Mouse (Mus musculus): ENCODE measurements around the gene Gabarapl1. TPM values are rescaled to one million over a fixed set of nuclear protein-coding genes. Genes with fewer than 3 reads are reported as not detected.

Gene Gabarapl1
- polyA plus RNA-seq, 1 experiment from 2014 or later = 185 TPM

DNA sequence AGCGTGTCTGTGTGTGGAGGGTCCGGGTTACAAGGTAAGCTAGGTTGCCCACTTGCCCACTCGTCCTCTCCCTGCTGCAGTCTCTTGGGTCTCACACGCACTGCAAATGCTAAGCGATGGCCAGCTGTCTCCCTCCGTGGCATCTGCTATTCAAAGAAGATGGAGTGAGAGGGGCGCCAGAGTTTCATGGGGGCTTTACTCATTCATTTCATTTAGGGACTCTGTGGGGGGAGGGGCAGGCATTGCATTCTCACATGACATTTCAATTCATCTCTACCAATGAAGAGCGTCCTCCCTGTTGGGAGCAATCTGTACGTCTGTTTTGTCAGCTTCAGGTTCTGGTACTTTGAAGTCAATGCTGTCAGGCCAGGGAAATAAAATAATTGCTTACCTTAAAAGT is 9.0 kb downstream of the Gabarapl1 start:
- no peak overlapping the region for H3K4me3 ChIP-seq
- H3K9ac ChIP-seq = 0 out of 2 replicates have a peak overlapping the region, but pooled peaks have one; percentile 26
- H3K36me3 ChIP-seq = peaks cover 55% of the 10 kb centered on the region
- no peaks in the 10 kb centered on the region for H3K9me3 ChIP-seq
- H3K4me2 ChIP-seq = no peak overlapping the region
- ATAC-seq (ENCODE audit: low read depth) = no peak
- no peak overlapping the region for H3K27ac ChIP-seq (replicated peaks)
- WGBS = 55% methylated on average over 9 of the region's 9 CpGs
- H3K4me1 ChIP-seq (replicated peaks) = peaks cover 16% of the 10 kb centered on the region
- H3K27me3 ChIP-seq = no peaks in the 10 kb centered on the region

GRCm38 (mm10) chr6:129542540-129542939 is 9.6 kb downstream of the Gabarapl1 start:
- H3K9ac ChIP-seq = no peak overlapping the region
- H3K9me3 ChIP-seq = no peaks in the 10 kb centered on the region
- WGBS = 96% methylated on average over 3 of the region's 3 CpGs
- no peak for ATAC-seq (ENCODE audit: low read depth)
- H3K4me1 ChIP-seq (replicated peaks) = peaks cover 14% of the 10 kb centered on the region; the same call in 1 of the 2 replicates
- H3K4me3 ChIP-seq = no peak overlapping the region
- H3K36me3 ChIP-seq = peaks cover 51% of the 10 kb centered on the region
- H3K4me2 ChIP-seq = no peak overlapping the region
- no peak overlapping the region for H3K27ac ChIP-seq (replicated peaks)
- no peaks in the 10 kb centered on the region for H3K27me3 ChIP-seq

GRCm38 (mm10) chr6:129543709-129544606 is 11.0 kb downstream of the Gabarapl1 start:
- ATAC-seq (ENCODE audit: low read depth) = peak; percentile 84
- Histone ChIP-seq H3K27ac (replicated peaks) (peak overlapping the region; percentile 38; the same call in 1 of the 2 replicates), H3K4me2 (no peak overlapping the region), H3K27me3 (no peaks in the 10 kb centered on the region), H3K9me3 (no peaks in the 10 kb centered on the region), H3K4me3 (no peak overlapping the region), H3K4me1 (replicated peaks) (peaks cover 14% of the 10 kb centered on the region; the same call in 1 of the 2 replicates), H3K9ac (0 out of 2 replicates have a peak overlapping the region, but pooled peaks have one; percentile 17), H3K36me3 (peaks cover 37% of the 10 kb centered on the region)
- 50% methylated on average over 6 of the region's 6 CpGs for WGBS

GRCm38 (mm10) chr6:129547277-129547676 is 14.3 kb downstream of the Gabarapl1 start:
- H3K36me3 ChIP-seq = 0 out of 2 replicates have a peak, but pooled peaks cover 5% of the 10 kb centered on the region
- 86% methylated on average over 2 of the region's 2 CpGs for WGBS
- H3K4me2 ChIP-seq = no peak overlapping the region
- no peaks in the 10 kb centered on the region for H3K27me3 ChIP-seq
- no peak for ATAC-seq (ENCODE audit: low read depth)
- H3K4me3 ChIP-seq = no peak overlapping the region
- peaks cover 10% of the 10 kb centered on the region; the same call in 1 of the 2 replicates for H3K4me1 ChIP-seq (replicated peaks)
- H3K27ac ChIP-seq (replicated peaks) = no peak overlapping the region
- H3K9ac ChIP-seq = no peak overlapping the region
- H3K9me3 ChIP-seq = no peaks in the 10 kb centered on the region

GRCm38 (mm10) chr6:129548009-129548408 is 15.0 kb downstream of the Gabarapl1 start:
- Histone ChIP-seq H3K9me3 (no peaks in the 10 kb centered on the region), H3K36me3 (no peaks in the 10 kb centered on the region), H3K4me2 (no peak overlapping the region), H3K27me3 (no peaks in the 10 kb centered on the region), H3K27ac (replicated peaks) (no peak overlapping the region), H3K9ac (no peak overlapping the region), H3K4me1 (replicated peaks) (peaks cover 10% of the 10 kb centered on the region; the same call in 1 of the 2 replicates), H3K4me3 (no peak overlapping the region)
- ATAC-seq (ENCODE audit: low read depth) = no peak
- 80% methylated on average over 3 of the region's 3 CpGs for WGBS

- Histone ChIP-seq H3K36me3 (no peaks in the 10 kb centered on the region), H3K4me3 (no peak overlapping the region), H3K9me3 (no peaks in the 10 kb centered on the region), H3K9ac (no peak overlapping the region), H3K4me1 (replicated peaks) (no peaks in the 10 kb centered on the region), H3K27ac (replicated peaks) (no peak overlapping the region), H3K27me3 (no peaks in the 10 kb centered on the region), H3K4me2 (no peak overlapping the region)
- peak; percentile 37 for ATAC-seq (ENCODE audit: low read depth)
These were observed 24.5 kb downstream of the Gabarapl1 start for GRCm38 (mm10) chr6:129557298-129558023.

GRCm38 (mm10) chr6:129558946-129559640 is 26.1 kb downstream of the Gabarapl1 start:
- H3K4me2 ChIP-seq = no peak overlapping the region; the same call in 1 of the 2 replicates
- WGBS = 17% methylated on average over 12 of the region's 12 CpGs
- peak; percentile 86 for ATAC-seq (ENCODE audit: low read depth)
- no peaks in the 10 kb centered on the region for H3K36me3 ChIP-seq
- no peak overlapping the region for H3K4me3 ChIP-seq
- H3K9ac ChIP-seq = no peak overlapping the region
- H3K9me3 ChIP-seq = no peaks in the 10 kb centered on the region
- H3K27me3 ChIP-seq = no peaks in the 10 kb centered on the region
- H3K27ac ChIP-seq (replicated peaks) = no peak overlapping the region
- H3K4me1 ChIP-seq (replicated peaks) = no peaks in the 10 kb centered on the region

GRCm38 (mm10) chr6:129559641-129560027 is 26.7 kb downstream of the Gabarapl1 start:
- Histone ChIP-seq H3K27ac (replicated peaks) (no peak overlapping the region), H3K4me2 (no peak overlapping the region), H3K36me3 (no peaks in the 10 kb centered on the region), H3K4me1 (replicated peaks) (no peaks in the 10 kb centered on the region), H3K9me3 (no peaks in the 10 kb centered on the region), H3K27me3 (no peaks in the 10 kb centered on the region), H3K4me3 (no peak overlapping the region), H3K9ac (no peak overlapping the region)
- ATAC-seq (ENCODE audit: low read depth) = peak; percentile 44; the same call in 1 of the 2 replicates
- WGBS = 59% methylated on average over 4 of the region's 4 CpGs

DNA sequence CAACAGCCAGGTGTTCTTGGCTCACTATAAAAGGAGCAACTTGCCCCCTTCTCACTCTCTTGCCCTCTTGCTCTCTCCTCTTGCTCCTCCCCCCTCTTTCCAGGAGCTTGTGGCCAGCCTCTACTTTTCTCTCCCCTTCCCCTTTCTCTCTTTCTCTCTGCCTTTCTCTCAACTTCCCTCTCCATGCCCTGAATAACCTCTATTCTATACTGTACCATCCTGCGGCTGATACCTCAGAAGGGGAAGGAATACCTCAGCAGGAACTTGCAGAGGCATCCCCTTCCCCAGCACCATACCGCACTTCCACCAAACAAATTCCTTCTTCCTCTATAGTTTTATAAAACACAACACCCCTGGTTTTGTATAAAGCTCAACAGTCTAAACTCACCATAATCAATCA is 32.3 kb downstream of the Gabarapl1 start:
- Histone ChIP-seq H3K27me3 (no peaks in the 10 kb centered on the region), H3K4me2 (no peak overlapping the region), H3K9me3 (no peaks in the 10 kb centered on the region), H3K27ac (replicated peaks) (no peak overlapping the region), H3K9ac (no peak overlapping the region), H3K4me3 (no peak overlapping the region), H3K36me3 (no peaks in the 10 kb centered on the region), H3K4me1 (replicated peaks) (no peaks in the 10 kb centered on the region)
- no peak for ATAC-seq (ENCODE audit: low read depth)
- WGBS = 70% methylated on average over 2 of the region's 2 CpGs

DNA sequence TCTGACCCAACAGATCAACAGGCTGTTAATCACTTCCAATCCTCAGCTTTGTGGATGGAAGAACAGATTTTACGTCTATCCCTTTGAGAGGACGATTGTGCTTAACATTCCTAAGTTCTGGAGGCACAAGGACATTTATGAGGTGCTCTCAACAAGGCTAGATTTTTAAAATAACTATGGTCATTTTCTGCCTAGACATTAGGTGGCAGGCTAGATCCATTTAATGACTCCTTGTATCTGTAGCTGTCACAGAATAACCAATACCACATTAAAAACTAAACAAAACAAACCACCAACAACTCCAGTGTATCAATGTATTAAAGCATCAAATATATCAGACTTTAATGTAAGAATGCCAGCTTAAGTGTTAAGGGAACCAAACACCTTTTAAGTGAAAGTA is 42.4 kb downstream of the Gabarapl1 start:
- Histone ChIP-seq H3K9me3 (no peaks in the 10 kb centered on the region), H3K27ac (replicated peaks) (no peak overlapping the region), H3K36me3 (no peaks in the 10 kb centered on the region), H3K4me3 (no peak overlapping the region), H3K9ac (no peak overlapping the region), H3K4me2 (no peak overlapping the region), H3K27me3 (no peaks in the 10 kb centered on the region), H3K4me1 (replicated peaks) (no peaks in the 10 kb centered on the region)
- ATAC-seq (ENCODE audit: low read depth) = no peak
- WGBS = 40% methylated on average over 2 of the region's 2 CpGs

DNA sequence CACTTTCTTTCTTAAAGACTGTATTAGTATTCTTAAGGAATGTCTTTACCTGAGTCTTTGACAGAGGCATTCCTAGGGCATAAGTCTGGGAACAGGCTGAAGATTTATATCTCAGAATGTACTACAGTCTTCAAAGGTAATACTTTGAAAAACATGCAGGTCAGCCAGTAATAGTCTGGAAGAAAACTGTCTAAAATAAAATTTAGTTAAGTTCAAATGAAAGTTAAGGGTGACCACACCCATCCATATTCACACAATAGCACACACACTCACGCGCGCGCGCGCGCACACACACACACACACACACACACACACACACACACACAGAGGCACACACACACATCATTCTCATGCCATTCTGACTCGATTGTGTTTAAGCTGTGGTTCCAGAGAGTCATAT is 44.6 kb downstream of the Gabarapl1 start, which contains the start of gene Klre1:
Gene Klre1, plus strand, starts transcription at position 301 of the 400 bp plus-strand sequence.
- no peak for ATAC-seq (ENCODE audit: low read depth)
- Histone ChIP-seq H3K4me1 (replicated peaks) (no peaks in the 10 kb centered on the region), H3K4me3 (no peak within 1 kb of the TSS), H3K9ac (no peak within 1 kb of the TSS), H3K9me3 (no peaks in the 10 kb centered on the region), H3K27ac (replicated peaks) (no peak within 1 kb of the TSS), H3K4me2 (no peak within 1 kb of the TSS), H3K27me3 (no peaks in the 10 kb centered on the region), H3K36me3 (no peaks in the 10 kb centered on the region)
- WGBS = 95% methylated on average over 8 of the region's 8 CpGs

GRCm38 (mm10) chr6:129581274-129581673 is 48.3 kb downstream of the Gabarapl1 start:
- Histone ChIP-seq H3K27me3 (no peaks in the 10 kb centered on the region), H3K9me3 (no peaks in the 10 kb centered on the region), H3K4me3 (no peak overlapping the region), H3K4me1 (replicated peaks) (no peaks in the 10 kb centered on the region), H3K27ac (replicated peaks) (no peak overlapping the region), H3K36me3 (no peaks in the 10 kb centered on the region), H3K9ac (no peak overlapping the region), H3K4me2 (no peak overlapping the region)
- ATAC-seq (ENCODE audit: low read depth) = no peak
- WGBS = 73% methylated on average over 4 of the region's 4 CpGs

Measured in neural tube, embryonic 13.5 days (tissue).